Mouse (Mus musculus): Measurements from ENCODE around the gene Slc17a8. TPM values are rescaled to one million over a fixed set of nuclear protein-coding genes. Genes with fewer than 3 reads are reported as not detected.
A peak's percentile ranks its signal among the peaks of the same experiment; 100 is the strongest.
"Not testable (repeated sequence)": the region's sequence is repeated elsewhere in the genome, so short reads cannot be mapped to it uniquely, and the experiment has no call there.

Gene Slc17a8
- total RNA-seq (2014; rRNA removed) (1.4 and 2.3 TPM in 2 replicates), polyA plus RNA-seq (2015; fragmentation: Nextera tagmentation; extraction: Ambion mirVana) (0.24 and 0.50 TPM in 2 replicates)

DNA sequence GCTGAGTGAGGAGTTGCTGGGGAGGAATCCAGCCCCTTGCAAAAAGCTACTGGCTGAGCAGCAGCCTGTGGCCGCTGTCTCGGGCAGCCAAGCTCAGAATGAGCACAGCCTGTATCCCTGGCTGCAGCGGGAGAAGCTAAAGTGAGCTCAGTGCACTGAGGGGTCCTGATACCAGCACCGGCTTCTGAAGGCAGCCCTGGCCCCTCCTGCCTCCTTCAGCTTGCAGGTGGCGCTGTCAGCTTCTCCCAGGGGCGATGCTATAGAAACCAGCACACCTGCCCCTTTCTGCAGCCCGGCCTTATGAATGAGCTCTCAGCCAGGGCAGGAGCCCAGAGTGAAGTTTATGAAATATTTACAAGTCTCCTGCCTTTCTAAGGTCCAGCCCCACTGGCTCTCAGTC lies at the start of gene Slc17a8:
Slc17a8 (minus strand) TSS at position 125 of the 400 bp plus-strand sequence.
- no peak within 1 kb of the TSS for H3K9ac ChIP-seq
- 24% methylated on average over 7 of the region's 7 CpGs for WGBS
- H3K4me3 ChIP-seq (ENCODE audit: low read depth, low read length): no peak within 1 kb of the TSS
- no peaks in the 10 kb centered on the region for H3K4me1 ChIP-seq (ENCODE audit: insufficient read depth)
- no peak for TF ChIP-seq CTCF (IDR thresholded peaks at IDR 0.05; ENCODE audit: low read depth)
- H3K4me2 ChIP-seq (ENCODE audit: low read depth): 0 out of 2 replicates have a peak within 1 kb of the TSS, but pooled peaks have one; percentile 0
- ATAC-seq (peak; percentile 34; the same call in 1 of the 2 replicates), DNase-seq (no peak)
- no peaks in the 10 kb centered on the region for H3K27me3 ChIP-seq (ENCODE audit: insufficient read depth, low read length)
- no peaks in the 10 kb centered on the region for H3K36me3 ChIP-seq (ENCODE audit: insufficient read depth)
- no peaks in the 10 kb centered on the region for H3K9me3 ChIP-seq (ENCODE audit: low read length)
- no peak within 1 kb of the TSS for H3K27ac ChIP-seq (ENCODE audit: low read depth, low read length)

DNA sequence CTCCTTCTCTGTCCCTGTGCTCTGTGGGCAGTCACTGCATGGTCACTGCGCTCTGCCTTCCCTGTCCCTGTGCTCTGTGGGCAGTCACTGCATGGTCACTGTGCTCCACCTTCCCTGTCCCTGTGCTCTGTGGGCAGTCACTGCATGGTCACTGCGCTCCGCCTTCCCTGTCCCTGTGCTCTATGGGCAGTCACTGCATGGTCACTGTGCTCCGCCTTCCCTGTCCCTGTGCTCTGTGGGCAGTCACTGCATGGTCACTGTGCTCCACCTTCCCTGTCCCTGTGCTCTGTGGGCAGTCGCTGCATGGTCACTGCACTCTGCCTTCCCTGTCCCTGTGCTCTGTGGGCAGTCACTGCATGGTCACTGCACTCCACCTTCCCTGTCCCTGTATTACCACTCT lies 49.3 kb upstream of the Slc17a8 start:
- not testable (repeated sequence) for H3K9ac ChIP-seq; DNase-seq; H3K4me2 ChIP-seq (ENCODE audit: low read depth); H3K9me3 ChIP-seq (ENCODE audit: low read length); H3K36me3 ChIP-seq (ENCODE audit: insufficient read depth); H3K27ac ChIP-seq (ENCODE audit: low read depth, low read length); ATAC-seq; H3K4me1 ChIP-seq (ENCODE audit: insufficient read depth); H3K27me3 ChIP-seq (ENCODE audit: insufficient read depth, low read length); H3K4me3 ChIP-seq (ENCODE audit: low read depth, low read length)
- 94% methylated on average over 5 of the region's 5 CpGs for WGBS

DNA sequence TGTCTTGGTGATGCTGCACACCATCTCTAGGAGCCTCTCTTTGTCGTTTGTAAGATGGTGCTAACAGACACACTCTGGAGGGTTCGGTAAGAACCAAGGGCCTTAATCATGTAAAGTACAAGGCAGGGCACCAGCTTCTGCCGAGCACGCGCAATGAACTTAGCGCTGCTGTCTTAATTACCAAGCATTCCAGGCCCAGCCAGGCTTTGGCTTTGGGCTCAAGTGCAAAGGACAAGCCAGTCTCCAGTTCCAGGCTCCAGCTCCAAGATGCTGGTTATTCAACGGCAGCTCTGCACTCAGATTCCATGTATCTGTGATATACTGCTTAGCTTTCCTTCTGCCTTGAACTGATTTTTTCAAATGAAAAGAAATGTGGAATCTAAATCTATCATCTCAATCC lies 46.5 kb upstream of the Slc17a8 start:
- Histone ChIP-seq H3K9ac (no peak overlapping the region), H3K27me3 (ENCODE audit: insufficient read depth, low read length) (no peaks in the 10 kb centered on the region), H3K9me3 (ENCODE audit: low read length) (no peaks in the 10 kb centered on the region), H3K4me3 (ENCODE audit: low read depth, low read length) (no peak overlapping the region), H3K4me1 (ENCODE audit: insufficient read depth) (no peaks in the 10 kb centered on the region), H3K27ac (ENCODE audit: low read depth, low read length) (no peak overlapping the region), H3K36me3 (ENCODE audit: insufficient read depth) (peaks cover 10% of the 10 kb centered on the region), H3K4me2 (ENCODE audit: low read depth) (no peak overlapping the region)
- ATAC-seq (no peak), DNase-seq (no peak)
- no peak for TF ChIP-seq CTCF (IDR thresholded peaks at IDR 0.05; ENCODE audit: low read depth)
- WGBS: 80% methylated on average over 7 of the region's 7 CpGs

DNA sequence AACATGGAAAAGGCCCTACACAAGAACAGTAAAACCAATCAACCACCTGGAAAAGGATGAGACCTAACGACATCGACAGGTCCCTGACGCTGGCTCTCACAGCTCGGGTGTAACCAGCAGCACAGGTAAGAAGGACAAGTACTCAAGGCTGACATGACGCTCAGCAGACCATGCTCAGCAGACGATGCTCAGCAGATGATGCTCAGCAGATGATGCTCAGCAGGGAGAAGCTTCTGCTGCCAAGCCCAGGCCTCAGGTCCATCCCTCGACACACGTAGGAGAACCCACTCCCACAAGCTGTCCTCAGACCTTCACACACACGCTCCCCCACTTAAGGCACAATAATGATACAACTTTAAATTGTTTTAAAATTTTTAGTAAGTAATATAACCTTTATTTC lies 44.6 kb upstream of the Slc17a8 start:
- Histone ChIP-seq H3K27me3 (ENCODE audit: insufficient read depth, low read length) (no peaks in the 10 kb centered on the region), H3K9ac (no peak overlapping the region), H3K4me2 (ENCODE audit: low read depth) (no peak overlapping the region), H3K4me1 (ENCODE audit: insufficient read depth) (no peaks in the 10 kb centered on the region), H3K4me3 (ENCODE audit: low read depth, low read length) (no peak overlapping the region), H3K27ac (ENCODE audit: low read depth, low read length) (no peak overlapping the region), H3K9me3 (ENCODE audit: low read length) (no peaks in the 10 kb centered on the region), H3K36me3 (ENCODE audit: insufficient read depth) (peaks cover 18% of the 10 kb centered on the region)
- WGBS: 92% methylated on average over 9 of the region's 9 CpGs
- DNase-seq (no peak), ATAC-seq (no peak)
- TF ChIP-seq CTCF (IDR thresholded peaks at IDR 0.05; ENCODE audit: low read depth): no peak

DNA sequence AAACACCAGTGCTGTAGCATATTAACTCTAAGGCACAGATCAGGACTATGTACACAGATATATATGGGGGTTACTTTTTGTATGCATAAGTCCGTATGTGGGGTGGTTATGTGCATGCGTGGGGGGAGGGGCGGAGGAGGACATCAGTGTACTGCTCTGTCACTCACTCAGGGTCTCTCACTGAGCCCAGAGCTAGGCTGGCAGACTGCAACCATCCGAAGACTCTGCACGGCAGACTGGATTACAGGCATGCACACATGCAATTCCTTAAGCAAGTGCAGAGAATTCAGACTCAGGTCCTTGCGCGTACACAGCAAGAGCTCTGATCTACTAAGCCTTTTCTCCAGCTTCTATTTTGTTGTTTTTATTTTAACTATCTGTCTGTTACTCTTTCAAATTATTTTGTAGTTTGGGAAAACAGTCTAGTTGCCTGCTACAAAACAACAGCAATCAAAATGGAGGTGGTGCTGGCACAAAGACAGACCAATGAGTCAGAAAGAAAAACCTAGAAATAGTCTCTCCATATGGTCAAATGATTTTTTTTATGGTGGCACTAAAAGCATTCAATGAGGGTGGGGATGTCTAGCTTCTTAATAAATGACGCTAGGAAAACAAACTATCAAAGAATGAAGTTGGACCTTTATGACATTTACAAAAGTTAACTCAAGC lies 44.1 kb upstream of the Slc17a8 start:
- Histone ChIP-seq H3K4me1 (ENCODE audit: insufficient read depth) (no peaks in the 10 kb centered on the region), H3K9ac (no peak overlapping the region), H3K4me2 (ENCODE audit: low read depth) (no peak overlapping the region), H3K27me3 (ENCODE audit: insufficient read depth, low read length) (no peaks in the 10 kb centered on the region), H3K27ac (ENCODE audit: low read depth, low read length) (no peak overlapping the region), H3K9me3 (ENCODE audit: low read length) (no peaks in the 10 kb centered on the region), H3K4me3 (ENCODE audit: low read depth, low read length) (no peak overlapping the region), H3K36me3 (ENCODE audit: insufficient read depth) (peaks cover 18% of the 10 kb centered on the region)
- ATAC-seq (no peak), DNase-seq (no peak)
- no peak for TF ChIP-seq CTCF (IDR thresholded peaks at IDR 0.05; ENCODE audit: low read depth)
- 91% methylated on average over 8 of the region's 8 CpGs for WGBS

DNA sequence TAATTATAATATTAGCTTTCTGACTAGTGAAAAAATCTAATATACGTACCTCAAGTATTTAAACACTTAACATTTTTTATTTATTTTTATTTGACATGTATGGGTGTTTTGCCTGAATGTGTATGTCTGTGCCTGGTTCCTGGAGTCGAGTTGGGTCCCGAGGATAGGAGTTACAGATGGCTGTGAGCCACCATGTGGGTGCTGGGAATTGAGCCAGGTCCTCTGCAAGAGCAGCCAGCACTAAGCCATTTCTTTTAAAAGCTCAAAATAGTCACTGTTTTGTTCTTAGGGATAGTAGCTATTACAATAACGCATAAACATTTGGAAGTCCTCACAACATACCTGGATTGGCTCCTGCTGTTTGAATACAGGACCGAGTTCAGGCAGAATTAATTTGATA lies 35.3 kb upstream of the Slc17a8 start:
- Histone ChIP-seq H3K4me3 (ENCODE audit: low read depth, low read length) (no peak overlapping the region), H3K4me2 (ENCODE audit: low read depth) (no peak overlapping the region), H3K9me3 (ENCODE audit: low read length) (no peaks in the 10 kb centered on the region), H3K9ac (no peak overlapping the region), H3K36me3 (ENCODE audit: insufficient read depth) (peaks cover 45% of the 10 kb centered on the region), H3K4me1 (ENCODE audit: insufficient read depth) (no peaks in the 10 kb centered on the region), H3K27me3 (ENCODE audit: insufficient read depth, low read length) (no peaks in the 10 kb centered on the region), H3K27ac (ENCODE audit: low read depth, low read length) (no peak overlapping the region)
- no peak for ATAC-seq
- TF ChIP-seq CTCF (IDR thresholded peaks at IDR 0.05; ENCODE audit: low read depth): no peak
- 62% methylated on average over 5 of the region's 5 CpGs for WGBS
- DNase-seq: no peak

DNA sequence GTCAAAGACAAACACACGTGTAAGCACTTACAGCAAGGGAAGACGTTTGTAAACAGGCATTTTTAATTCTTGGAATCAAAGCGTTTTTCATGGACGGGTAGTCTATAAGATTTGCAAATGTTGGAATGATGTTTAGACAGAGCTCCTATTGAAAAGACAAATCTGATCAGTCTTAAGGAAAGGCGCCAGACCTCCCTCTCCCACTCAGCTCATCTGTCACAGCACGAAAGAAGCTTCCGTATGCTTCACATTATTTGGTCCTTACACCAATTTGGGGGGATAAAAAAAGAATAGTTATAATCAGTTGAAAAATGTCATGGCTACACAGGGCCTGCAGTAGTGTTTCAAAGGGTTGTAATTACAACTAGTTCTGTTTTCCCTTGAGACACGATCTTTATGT lies 31.9 kb upstream of the Slc17a8 start:
- H3K9me3 ChIP-seq (ENCODE audit: low read length): no peaks in the 10 kb centered on the region
- TF ChIP-seq CTCF (IDR thresholded peaks at IDR 0.05; ENCODE audit: low read depth): no peak
- no peaks in the 10 kb centered on the region for H3K4me1 ChIP-seq (ENCODE audit: insufficient read depth)
- H3K4me2 ChIP-seq (ENCODE audit: low read depth): no peak overlapping the region
- no peak overlapping the region for H3K27ac ChIP-seq (ENCODE audit: low read depth, low read length)
- DNase-seq (no peak), ATAC-seq (no peak)
- H3K4me3 ChIP-seq (ENCODE audit: low read depth, low read length): no peak overlapping the region
- no peak overlapping the region for H3K9ac ChIP-seq
- H3K36me3 ChIP-seq (ENCODE audit: insufficient read depth): peaks cover 55% of the 10 kb centered on the region
- no peaks in the 10 kb centered on the region for H3K27me3 ChIP-seq (ENCODE audit: insufficient read depth, low read length)
- WGBS: 73% methylated on average over 8 of the region's 8 CpGs
